Mouse (Mus musculus) CH12.LX (cell line): ENCODE results near the gene Ets2.

Source experiments
- CHD2 ChIP-seq: IDR thresholded peaks from 2 replicates; pipeline ENCODE4 v1.6.1; 2011; ENCODE audit warnings: low read length, improper control_type of control experiment
- CTCF ChIP-seq, 2 experiments: IDR thresholded peaks in 1 of 2; conservative IDR thresholded peaks in 1 of 2; 2 replicates each; pipeline ENCODE4 v1.5.1; 2011 to 2012; ENCODE audit warnings: low read depth in 2 of 2, low read length in 2 of 2, improper control_type of control experiment in 1 of 2, inconsistent platforms in 1 of 2, mild to moderate bottlenecking in 1 of 2, moderate library complexity in 1 of 2
- EP300 ChIP-seq: IDR thresholded peaks from 2 replicates; pipeline ENCODE4 v1.6.1; 2011; ENCODE audit warnings: low read length, improper control_type of control experiment
- GABPA ChIP-seq: IDR thresholded peaks from 2 replicates; pipeline ENCODE4 v1.6.1; 2012; ENCODE audit warnings: low read depth, low read length, improper control_type of control experiment, inconsistent platforms; ENCODE audit not compliant: insufficient replicate concordance
- MAX ChIP-seq: IDR thresholded peaks from 2 replicates; pipeline ENCODE4 v1.6.1; 2011; ENCODE audit warnings: low read length, improper control_type of control experiment
- MYC ChIP-seq: IDR thresholded peaks from 2 replicates; pipeline ENCODE4 v1.6.1; 2011; ENCODE audit warnings: low read depth, mild to moderate bottlenecking, improper control_type of control experiment, low read length
- POLR2A ChIP-seq: IDR thresholded peaks from 2 replicates; pipeline ENCODE4 v1.6.1; 2011; ENCODE audit warnings: low read depth, mild to moderate bottlenecking, improper control_type of control experiment, low read length
- TBP ChIP-seq: conservative IDR thresholded peaks from 2 replicates; pipeline ENCODE4 v1.6.1; 2011; ENCODE audit warnings: low read depth, low read length, improper control_type of control experiment

GRCm38 (mm10) chr16:95717631-95718030 is 15.8 kb downstream of the Ets2 start:
- TF ChIP-seq POLR2A (no peak), EP300 (no peak), CHD2 (no peak), MAX (no peak), CTCF (conservative IDR thresholded peaks at IDR 0.05 in 1 of 2, IDR thresholded peaks at IDR 0.05 in 1 of 2; ENCODE audit: low read depth in 2 of 2, low read length in 2 of 2) (no peak), MYC (no peak), GABPA (no peak), TBP (no peak)
